ENCODE assay signal across 23 mouse cellular contexts in the genomic region with DNA sequence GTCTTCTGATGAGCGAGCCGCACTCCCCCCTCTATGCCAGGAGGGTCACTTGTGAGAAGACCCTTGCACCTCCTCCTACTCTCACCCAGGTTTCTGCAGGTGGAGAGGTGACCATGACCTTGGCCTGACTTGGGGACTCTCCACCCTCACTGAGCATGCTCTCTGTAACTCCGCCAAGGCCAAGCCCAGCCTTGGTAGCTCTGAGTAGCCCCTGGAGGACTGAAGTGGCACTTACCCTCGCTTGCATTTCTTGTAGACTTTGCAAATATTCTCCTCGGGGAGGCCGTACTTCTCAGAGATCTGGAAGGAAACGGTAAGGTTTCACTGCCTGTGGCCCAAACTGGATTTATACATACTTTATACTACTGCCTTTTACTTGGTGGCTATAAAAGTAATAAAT. TPM values are rescaled to one million over a fixed set of nuclear protein-coding genes. Genes with fewer than 3 reads are reported as not detected.
A peak's percentile ranks its signal among the peaks of the same experiment; 100 is the strongest.
DNase-seq lines count a peak whose midpoint lies in the region; ATAC-seq and TF ChIP-seq lines count a peak whose summit lies in the region.
"Had no signal": no experiment of that assay in that cellular context is flagged by ENCODE, and none has a peak within 500 bp of the region (broad histone marks: within the 10 kb centered on the region; RNA-seq: fewer than 3 reads in every experiment).

No protein-coding gene starts in this region.

- H3K27ac ChIP-seq in stomach, embryonic 16.5 days (ENCODE audit: low read length), result peak overlapping the region; percentile 62
- no peak overlapping the region for H3K27ac ChIP-seq in stomach, postnatal 0 days (replicated peaks)
- H3K27ac ChIP-seq in lung, postnatal 0 days (ENCODE audit: low read length), result 0 out of 2 replicates have a peak overlapping the region, but pooled peaks have one; percentile 14
- H3K27ac ChIP-seq in gastrocnemius, adult 2 months, result no peak overlapping the region
- H3K27ac ChIP-seq: forebrain, embryonic 12.5 days; hindbrain, embryonic 13.5 days; left cerebral cortex, adult 2 months had no signal

- no peak overlapping the region for H3K4me2 ChIP-seq in stomach, embryonic 16.5 days (ENCODE audit: low read depth, low read length)
- no peak overlapping the region for H3K4me2 ChIP-seq in stomach, postnatal 0 days (replicated peaks; ENCODE audit: low read depth)
- no peak overlapping the region for H3K4me2 ChIP-seq in lung, postnatal 0 days (replicated peaks; ENCODE audit: low read depth, low read length)

- peaks cover 41% of the 10 kb centered on the region for H3K4me1 ChIP-seq in stomach, embryonic 16.5 days (ENCODE audit: control insufficient read depth, insufficient read depth, low read length)
- H3K4me1 ChIP-seq in stomach, postnatal 0 days (replicated peaks; ENCODE audit: control insufficient read depth, insufficient read depth), result peaks cover 12% of the 10 kb centered on the region
- H3K4me1 ChIP-seq in lung, postnatal 0 days (ENCODE audit: insufficient read depth, low read depth, low read length), result peaks cover 17% of the 10 kb centered on the region

- H3K27me3 ChIP-seq in stomach, embryonic 16.5 days (ENCODE audit: control insufficient read depth, insufficient read depth, low read length), result no peaks in the 10 kb centered on the region
- H3K27me3 ChIP-seq in stomach, postnatal 0 days (ENCODE audit: control insufficient read depth, insufficient read depth, low read length), result no peaks in the 10 kb centered on the region
- no peaks in the 10 kb centered on the region for H3K27me3 ChIP-seq in lung, postnatal 0 days (replicated peaks; ENCODE audit: insufficient read depth, low read length)
- H3K27me3 ChIP-seq: hindbrain, embryonic 13.5 days had no signal

- intact Hi-C loops in gastrocnemius, adult 2 months (cut with DNase I), result no loop called here

- no peaks in the 10 kb centered on the region for H3K36me3 ChIP-seq in stomach, embryonic 16.5 days (ENCODE audit: control insufficient read depth, insufficient read depth, low read length)
- H3K36me3 ChIP-seq in stomach, postnatal 0 days (ENCODE audit: control insufficient read depth, insufficient read depth, low read length), result no peaks in the 10 kb centered on the region
- H3K36me3 ChIP-seq in lung, postnatal 0 days (ENCODE audit: insufficient read depth, low read length), result no peaks in the 10 kb centered on the region
- H3K36me3 ChIP-seq: forebrain, embryonic 12.5 days; hindbrain, embryonic 13.5 days; midbrain, embryonic 10.5 days had no signal

- H3K9me3 ChIP-seq in stomach, embryonic 16.5 days (replicated peaks; ENCODE audit: control insufficient read depth, low read length), result no peaks in the 10 kb centered on the region
- no peaks in the 10 kb centered on the region for H3K9me3 ChIP-seq in stomach, postnatal 0 days (ENCODE audit: control insufficient read depth, low read length)
- H3K9me3 ChIP-seq in lung, postnatal 0 days (ENCODE audit: low read length), result no peaks in the 10 kb centered on the region
- H3K9me3 ChIP-seq: forebrain, embryonic 12.5 days; hindbrain, embryonic 13.5 days; midbrain, embryonic 10.5 days had no signal

- ATAC-seq in stomach, embryonic 16.5 days (ENCODE audit: insufficient read depth, low FRiP score), result no peak
- ATAC-seq in stomach, postnatal 0 days (ENCODE audit: low FRiP score, low TSS enrichment), result no peak
- peak; percentile 84 for ATAC-seq in lung, postnatal 0 days
- ATAC-seq: liver, postnatal 0 days had no signal

- no peak for TF ChIP-seq EP300 in stomach, postnatal 0 days (optimal IDR thresholded peaks at IDR 0.05)
- no peak for TF ChIP-seq EP300 in lung, postnatal 0 days (IDR thresholded peaks at IDR 0.05)

- no peak overlapping the region for H3K4me3 ChIP-seq in stomach, embryonic 16.5 days (replicated peaks; ENCODE audit: low read length)
- H3K4me3 ChIP-seq in stomach, postnatal 0 days (ENCODE audit: low read depth, low read length), result no peak overlapping the region
- H3K4me3 ChIP-seq in lung, postnatal 0 days (ENCODE audit: low read depth, low read length), result no peak overlapping the region
- H3K4me3 ChIP-seq in gastrocnemius, adult 2 months, result no peak overlapping the region
- H3K4me3 ChIP-seq: forebrain, embryonic 12.5 days; hindbrain, embryonic 13.5 days; left cerebral cortex, adult 2 months had no signal

- DNase-seq in adrenal gland, postnatal 10 days, result peak; percentile 57
- DNase-seq in adrenal gland, postnatal 25 days, result no peak
- DNase-seq in stomach, postnatal 0 days (ENCODE audit: low spot score), result no peak
- DNase-seq in lung, postnatal 0 days (ENCODE audit: low spot score), result peak; percentile 88
- no peak for DNase-seq in layer of hippocampus, postnatal 14 days (ENCODE audit: low spot score in 2 of 2)
- DNase-seq in gastrocnemius, adult 2 months, result no peak
- DNase-seq in embryo, embryonic 9.5 days (ENCODE audit: extremely low spot score), result no peak
- DNase-seq: adrenal gland, adult 2 months; cerebellum, adult 11-12 months; cerebellum, postnatal 14 days; gastrocnemius, postnatal 14 days; kidney, adult 9 months; left cerebral cortex, postnatal 4 days; liver, postnatal 0 days; thymus, adult 18-20 months had no signal

- no peak overlapping the region for H3K9ac ChIP-seq in stomach, embryonic 16.5 days (ENCODE audit: low read length)
- H3K9ac ChIP-seq in stomach, postnatal 0 days (ENCODE audit: low read length), result no peak overlapping the region
- H3K9ac ChIP-seq in lung, postnatal 0 days (replicated peaks; ENCODE audit: low read depth), result no peak overlapping the region
- H3K9ac ChIP-seq: forebrain, embryonic 12.5 days; hindbrain, embryonic 13.5 days had no signal

- TF ChIP-seq CTCF in stomach, postnatal 0 days (IDR thresholded peaks at IDR 0.05; ENCODE audit: low read depth), result no peak
- TF ChIP-seq CTCF in lung, postnatal 0 days (IDR thresholded peaks at IDR 0.05), result peak; percentile 27
- TF ChIP-seq CTCF in gastrocnemius, adult 2 months (IDR thresholded peaks at IDR 0.05), result no peak

- WGBS in stomach, embryonic 16.5 days, result 82% methylated on average over 7 of the region's 7 CpGs
- WGBS in stomach, postnatal 0 days, result 83% methylated on average over 7 of the region's 7 CpGs
- WGBS in lung, postnatal 0 days, result 48% methylated on average over 7 of the region's 7 CpGs

RNA-seq across cellular contexts. Expression of gene Grhl3, which starts 27.4 kb away (rescaled TPM):
- total RNA-seq in adrenal gland, postnatal 10 days (2021), result under 1 TPM; 0.33 TPM
- total RNA-seq in adrenal gland, postnatal 25 days (2021), result not detected in 2 replicates
- 54.1 and 74.1 TPM in 2 replicates for polyA plus RNA-seq in stomach, embryonic 16.5 days (2015; fragmentation: Nextera tagmentation; extraction: Ambion mirVana)
- polyA plus RNA-seq in stomach, postnatal 0 days (2015; fragmentation: Nextera tagmentation; extraction: Ambion mirVana), result 52.5 and 53.3 TPM in 2 replicates
- 1.2 and 1.5 TPM in 2 replicates for polyA plus RNA-seq in lung, postnatal 0 days (2015; fragmentation: Nextera tagmentation; extraction: Ambion mirVana)
- under 1 TPM; 0.41 to 0.43 TPM for total RNA-seq in layer of hippocampus, postnatal 14 days (2021)
- not detected for total RNA-seq in gastrocnemius, adult 2 months (2021)
- polyA plus RNA-seq: adrenal gland, adult 2 months had no signal

RNA-seq across cellular contexts. Expression of gene Nipal3, which starts 51.2 kb away (rescaled TPM):
- total RNA-seq in adrenal gland, postnatal 10 days (2021), result 10 to 100 TPM; 13.8 to 15.4 TPM
- 12.7 and 26.6 TPM in 2 replicates for total RNA-seq in adrenal gland, postnatal 25 days (2021)
- polyA plus RNA-seq in stomach, embryonic 16.5 days (2015; fragmentation: Nextera tagmentation; extraction: Ambion mirVana), result 4.7 and 4.8 TPM in 2 replicates
- 3.8 and 5.3 TPM in 2 replicates for polyA plus RNA-seq in stomach, postnatal 0 days (2015; fragmentation: Nextera tagmentation; extraction: Ambion mirVana)
- 9.7 and 12.0 TPM in 2 replicates for polyA plus RNA-seq in lung, postnatal 0 days (2015; fragmentation: Nextera tagmentation; extraction: Ambion mirVana)
- 10 to 100 TPM; 77.5 to 92.8 TPM for total RNA-seq in layer of hippocampus, postnatal 14 days (2021)
- total RNA-seq in gastrocnemius, adult 2 months (2021), result 10 to 100 TPM; 17.3 to 18.4 TPM

RNA-seq across cellular contexts. Expression of gene Stpg1, which starts 51.4 kb away (rescaled TPM):
- total RNA-seq in adrenal gland, postnatal 10 days (2021), result under 1 TPM; 0.12 to 0.85 TPM
- 0.91 TPM in 1 of 2 replicates, not detected in the other for total RNA-seq in adrenal gland, postnatal 25 days (2021)
- 0.17 and 0.29 TPM in 2 replicates for polyA plus RNA-seq in stomach, embryonic 16.5 days (2015; fragmentation: Nextera tagmentation; extraction: Ambion mirVana)
- 0.16 and 0.18 TPM in 2 replicates for polyA plus RNA-seq in stomach, postnatal 0 days (2015; fragmentation: Nextera tagmentation; extraction: Ambion mirVana)
- 0.83 and 0.85 TPM in 2 replicates for polyA plus RNA-seq in lung, postnatal 0 days (2015; fragmentation: Nextera tagmentation; extraction: Ambion mirVana)
- 1 to 10 TPM; 1.7 to 1.8 TPM for total RNA-seq in layer of hippocampus, postnatal 14 days (2021)
- not detected for total RNA-seq in gastrocnemius, adult 2 months (2021)
- total RNA-seq: heart, adult 2 months; heart, postnatal 10 days; liver, adult 2 months had no signal
- polyA plus RNA-seq: liver, adult 2 months; liver, postnatal 0 days had no signal

Comparison
In these comparisons a context has a peak if more than half of its experiments do, and no peak if none do; other contexts are left out.
1. DNase-seq: peak in adrenal gland, postnatal 10 days (single experiment) and lung, postnatal 0 days (single experiment); none in adrenal gland, postnatal 25 days (single experiment), stomach, postnatal 0 days (single experiment), layer of hippocampus, postnatal 14 days (0 of 2), gastrocnemius, adult 2 months (single experiment) and embryo, embryonic 9.5 days (single experiment).
2. H3K27ac ChIP-seq: peak in stomach, embryonic 16.5 days (single experiment) and lung, postnatal 0 days (single experiment); none in stomach, postnatal 0 days (single experiment) and gastrocnemius, adult 2 months (single experiment).